Mouse (Mus musculus): Measurements from ENCODE around the gene Ttn.

DNA sequence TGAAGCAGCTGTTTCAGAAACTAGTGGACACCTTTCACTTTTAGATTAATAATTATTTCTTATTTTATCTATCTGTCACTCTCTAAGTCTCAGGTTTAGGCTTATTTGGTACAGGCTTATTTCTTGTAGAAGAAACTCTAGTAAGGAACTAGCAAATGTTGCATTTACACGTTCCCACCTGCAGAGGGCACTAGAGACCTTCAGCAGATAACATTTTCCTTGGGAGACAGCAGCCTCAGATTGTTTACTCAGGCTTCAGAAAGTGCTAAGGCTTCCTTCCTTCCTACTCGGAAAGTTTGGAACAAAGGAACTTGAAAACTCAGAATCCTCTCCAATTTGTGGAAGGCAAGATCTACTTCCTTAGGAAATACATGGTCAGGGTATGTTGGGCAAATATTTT is 52.6 kb downstream of the Ttn start:
- TF ChIP-seq CTCF (IDR thresholded peaks at IDR 0.05; ENCODE audit: extremely low read depth, insufficient read depth, low read length) = peak; percentile 77
- TF ChIP-seq POLR2A (IDR thresholded peaks at IDR 0.05; ENCODE audit: extremely low read depth, insufficient read depth, low read length) = no peak

All from cortical plate, adult 2 months (tissue).